Mouse (Mus musculus) midbrain, embryonic 14.5 days (tissue): Measurements from ENCODE around the gene Cdk8. TPM values are rescaled to one million over a fixed set of nuclear protein-coding genes. Genes with fewer than 3 reads are reported as not detected.
A peak's percentile ranks its signal among the peaks of the same experiment; 100 is the strongest.

Experiments
- ATAC-seq: fragments of 200-750 bp; cut with Nextera tagmentation; 2 replicates; pipeline ENCODE4 v1.8.0; 2017; ENCODE audit warnings: moderate number of reproducible peaks, moderate library complexity; ENCODE audit not compliant: low FRiP score, low TSS enrichment
- DNase-seq: peaks from one replicate; pipeline ENCODE4 v3.0.0-alpha.2; 2015
- H3K27ac ChIP-seq: fragments of 300-500 bp; sonication (generic); replicated peaks from 2 replicates; pipeline ENCODE4 v1.5.1; 2014; ENCODE audit warnings: mild to moderate bottlenecking, low read depth, low read length, moderate library complexity
- H3K27me3 ChIP-seq: fragments of 300-500 bp; sonication (generic); 2 replicates; pipeline ENCODE4 v1.6.1; 2014; ENCODE audit warnings: low read length, control low read depth, mixed read lengths; ENCODE audit not compliant: control insufficient read depth, insufficient read depth
- H3K36me3 ChIP-seq: fragments of 300-500 bp; sonication (generic); 2 replicates; pipeline ENCODE4 v1.6.1; 2014; ENCODE audit warnings: low read length, control low read depth; ENCODE audit not compliant: control insufficient read depth, insufficient read depth
- H3K4me1 ChIP-seq: fragments of 300-500 bp; sonication (generic); 2 replicates; pipeline ENCODE4 v1.6.1; 2014; ENCODE audit warnings: mild to moderate bottlenecking, antibody characterized with exemption, low read length, control low read depth; ENCODE audit not compliant: control insufficient read depth, insufficient read depth
- H3K4me2 ChIP-seq: fragments of 300-500 bp; sonication (generic); 2 replicates; pipeline ENCODE4 v1.6.1; 2014; ENCODE audit warnings: mild to moderate bottlenecking, low read length, moderate library complexity
- H3K4me3 ChIP-seq: fragments of 300-500 bp; sonication (generic); replicated peaks from 2 replicates; pipeline ENCODE4 v1.5.1; 2014; ENCODE audit warnings: low read depth, low read length
- H3K9ac ChIP-seq: fragments of 300-500 bp; sonication (generic); replicated peaks from 2 replicates; pipeline ENCODE4 v1.6.1; 2014; ENCODE audit warnings: mild to moderate bottlenecking, low read length, moderate library complexity
- H3K9me3 ChIP-seq: fragments of 300-500 bp; sonication (generic); 2 replicates; pipeline ENCODE4 v1.6.1; 2016; ENCODE audit warnings: low read length, control low read depth, mixed read lengths; ENCODE audit not compliant: control insufficient read depth
- WGBS: fragments of 180-500 bp; shearing (Covaris S2); extraction: QIAGEN DNeasy Blood & Tissue Kit; methylation state at CpG from one replicate; pipeline ENCODE4 v1.1.7; 2014; 5-methylcytosine and 5-hydroxymethylcytosine counted together
- polyA plus RNA-seq: library from polyadenylated mRNA; unstranded; fragments of >200 nt; fragmentation: Nextera tagmentation; extraction: Ambion mirVana; gene quantifications from 2 replicates; pipeline ENCODE4 v1.2.1, GENCODE M21; 2014

Gene Cdk8
- polyA plus RNA-seq, 1 experiment from 2014 or later = 29.8 TPM

DNA sequence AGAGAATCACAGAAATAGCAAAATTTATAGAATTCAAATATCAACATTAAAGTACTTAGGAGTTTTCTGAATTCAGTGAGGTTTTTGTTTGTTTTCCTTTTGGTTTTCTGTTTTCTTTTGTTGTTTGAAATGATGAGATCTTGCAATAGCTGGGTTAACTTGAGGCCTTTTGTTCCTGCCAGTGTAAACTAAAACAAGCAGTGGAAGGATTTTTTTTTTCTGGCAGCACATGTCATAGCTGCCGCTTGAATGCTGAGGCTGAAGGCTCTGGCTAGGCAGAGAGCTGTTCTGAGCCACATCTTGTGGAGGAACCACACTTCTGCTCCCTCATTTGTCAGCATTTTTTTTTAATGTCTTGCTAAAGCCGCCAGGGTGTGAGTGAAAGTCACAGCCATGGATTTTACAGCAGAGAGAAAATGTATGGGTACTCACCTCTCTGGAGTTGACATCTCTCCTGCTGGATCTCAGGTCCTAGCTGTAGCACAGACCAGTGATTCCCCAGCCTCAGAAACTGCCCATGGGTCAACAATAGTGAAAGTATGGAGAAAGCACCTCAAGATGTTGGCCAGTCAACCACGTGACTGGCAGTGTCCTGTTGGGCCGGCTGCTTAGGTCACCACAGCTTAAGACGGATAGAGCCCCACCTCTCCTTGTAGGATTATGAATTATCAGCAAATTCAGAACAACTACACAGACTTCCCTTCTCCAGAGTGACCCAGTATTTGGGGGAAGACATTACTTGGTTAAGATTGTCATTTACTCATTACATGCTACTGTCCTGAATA is 62.1 kb downstream of the Cdk8 start:
- Histone ChIP-seq H3K4me3 (no peak overlapping the region), H3K4me2 (no peak overlapping the region), H3K4me1 (no peaks in the 10 kb centered on the region), H3K9ac (no peak overlapping the region), H3K9me3 (no peaks in the 10 kb centered on the region), H3K27me3 (no peaks in the 10 kb centered on the region), H3K27ac (no peak overlapping the region), H3K36me3 (peaks cover 53% of the 10 kb centered on the region)
- WGBS = 85% methylated on average over 5 of the region's 5 CpGs
- DNase-seq (no peak), ATAC-seq (no peak)

DNA sequence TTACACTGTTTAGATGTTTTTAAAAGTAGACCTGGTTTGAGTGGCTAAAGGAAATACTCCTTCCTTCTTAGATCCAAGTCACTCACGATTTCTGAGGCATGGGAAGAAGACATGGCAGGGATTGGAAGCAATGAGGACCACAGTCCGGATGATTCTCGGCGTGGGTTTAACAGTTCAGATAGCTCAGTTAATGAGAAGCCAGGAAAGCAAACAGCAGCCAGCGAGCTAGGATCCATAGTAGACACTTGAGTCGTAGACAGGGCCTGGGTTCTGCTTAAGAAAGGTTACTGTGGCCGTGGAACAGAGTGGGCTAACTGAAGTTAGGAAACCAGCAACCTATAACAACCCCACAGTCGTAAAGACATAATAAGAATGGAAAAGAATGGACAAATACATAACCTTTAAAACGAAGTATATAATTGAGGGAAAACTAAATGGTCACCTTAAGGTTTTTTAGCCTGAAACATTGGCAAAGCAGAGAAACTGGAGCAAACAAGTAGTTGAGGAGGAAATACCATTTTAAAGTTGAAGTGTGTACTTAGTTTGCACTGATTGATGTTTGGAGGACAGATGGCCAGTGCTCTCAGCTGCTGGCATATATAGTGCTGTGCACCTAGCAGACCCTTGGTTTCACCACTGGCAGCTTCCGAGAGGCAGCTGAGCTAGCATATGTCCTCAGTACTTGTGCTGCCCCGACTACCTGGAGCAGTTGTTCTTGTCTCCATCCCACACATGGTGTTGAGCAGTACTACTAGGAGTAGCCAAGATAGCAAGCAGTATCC is 63.1 kb downstream of the Cdk8 start:
- no peak for DNase-seq
- Histone ChIP-seq H3K4me2 (no peak overlapping the region), H3K27me3 (no peaks in the 10 kb centered on the region), H3K36me3 (peaks cover 58% of the 10 kb centered on the region), H3K27ac (no peak overlapping the region), H3K9me3 (no peaks in the 10 kb centered on the region), H3K4me1 (no peaks in the 10 kb centered on the region), H3K9ac (no peak overlapping the region), H3K4me3 (no peak overlapping the region)
- WGBS = 96% methylated on average over 11 of the region's 11 CpGs
- no peak for ATAC-seq

DNA sequence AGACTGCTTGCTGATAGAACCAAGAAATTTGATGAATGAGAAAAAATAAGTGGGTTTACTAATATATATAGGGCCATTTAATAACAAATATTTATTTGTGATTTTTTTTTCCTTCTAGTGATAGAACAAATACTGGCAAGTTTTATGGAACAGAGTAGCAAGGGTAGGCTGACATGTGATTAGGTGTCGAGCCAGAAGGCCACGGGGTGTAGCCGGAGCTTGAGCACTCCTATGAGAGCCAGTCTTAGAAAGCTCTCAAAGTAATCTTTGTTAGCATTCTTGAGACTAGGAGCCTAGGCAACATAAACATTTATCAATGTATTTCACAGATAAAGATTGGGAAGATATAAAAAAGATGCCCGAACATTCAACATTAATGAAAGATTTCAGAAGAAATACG is 63.8 kb downstream of the Cdk8 start:
- peaks cover 60% of the 10 kb centered on the region for H3K36me3 ChIP-seq
- no peak overlapping the region for H3K4me3 ChIP-seq
- no peak for ATAC-seq
- no peaks in the 10 kb centered on the region for H3K27me3 ChIP-seq
- H3K9ac ChIP-seq = no peak overlapping the region
- H3K4me2 ChIP-seq = no peak overlapping the region
- no peaks in the 10 kb centered on the region for H3K4me1 ChIP-seq
- 96% methylated on average over 5 of the region's 5 CpGs for WGBS
- DNase-seq = no peak
- H3K9me3 ChIP-seq = no peaks in the 10 kb centered on the region
- H3K27ac ChIP-seq = no peak overlapping the region

DNA sequence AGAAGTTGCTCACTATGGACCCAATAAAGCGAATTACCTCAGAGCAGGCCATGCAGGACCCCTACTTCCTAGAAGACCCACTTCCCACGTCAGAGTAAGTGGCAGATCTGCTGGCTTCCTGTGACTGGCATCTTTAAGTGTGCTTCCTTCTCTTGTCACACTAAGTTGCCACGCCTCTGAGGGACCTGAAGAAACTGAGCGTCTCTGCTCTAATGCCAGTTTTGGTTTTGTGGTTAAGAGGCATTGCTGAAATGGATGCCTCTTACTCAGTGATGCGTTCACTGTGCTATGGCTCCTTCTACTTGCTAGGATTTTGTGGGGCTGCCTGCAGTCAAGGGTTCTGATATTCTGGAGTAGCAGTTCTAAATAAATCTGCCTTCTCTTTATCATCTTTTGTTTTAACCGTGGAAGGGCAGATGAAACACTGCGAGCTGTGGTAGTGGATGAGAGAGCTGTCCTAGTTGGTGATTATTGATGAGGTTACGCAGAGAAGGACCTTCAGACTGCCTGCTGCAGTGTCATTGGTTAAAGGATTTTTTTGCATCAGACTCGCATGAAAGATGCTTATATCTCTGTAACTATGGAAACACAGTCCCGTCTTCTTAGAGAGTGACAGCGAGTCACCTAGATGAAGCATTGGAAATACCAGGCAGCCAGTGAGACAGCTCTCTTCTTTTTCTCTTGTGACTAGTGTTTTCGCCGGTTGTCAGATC is 67.9 kb downstream of the Cdk8 start:
- Histone ChIP-seq H3K4me2 (no peak overlapping the region), H3K9ac (no peak overlapping the region), H3K9me3 (no peaks in the 10 kb centered on the region), H3K4me3 (no peak overlapping the region), H3K27me3 (no peaks in the 10 kb centered on the region), H3K27ac (no peak overlapping the region), H3K36me3 (peaks cover 65% of the 10 kb centered on the region), H3K4me1 (no peaks in the 10 kb centered on the region)
- DNase-seq (peak; percentile 20), ATAC-seq (no peak)
- 82% methylated on average over 13 of the region's 13 CpGs for WGBS

DNA sequence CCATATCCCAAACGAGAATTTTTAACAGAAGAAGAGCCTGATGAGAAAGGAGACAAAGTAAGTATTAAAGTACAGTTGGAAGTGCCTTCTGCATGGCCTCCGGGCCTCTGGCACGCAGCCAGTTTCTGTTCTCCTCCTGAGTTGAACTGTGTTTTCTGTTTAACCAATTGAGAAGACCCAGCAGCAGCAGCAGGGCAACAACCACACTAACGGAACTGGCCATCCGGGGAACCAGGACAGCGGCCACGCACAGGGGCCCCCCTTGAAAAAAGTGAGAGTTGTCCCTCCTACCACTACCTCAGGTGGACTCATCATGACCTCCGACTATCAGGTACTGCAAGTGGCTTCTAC is 68.5 kb downstream of the Cdk8 start:
- no peak overlapping the region for H3K4me3 ChIP-seq
- H3K27me3 ChIP-seq = no peaks in the 10 kb centered on the region
- peaks cover 59% of the 10 kb centered on the region for H3K36me3 ChIP-seq
- no peaks in the 10 kb centered on the region for H3K4me1 ChIP-seq
- H3K4me2 ChIP-seq = no peak overlapping the region
- H3K27ac ChIP-seq = no peak overlapping the region
- 91% methylated on average over 8 of the region's 8 CpGs for WGBS
- DNase-seq (peak; percentile 44), ATAC-seq (no peak)
- H3K9me3 ChIP-seq = no peaks in the 10 kb centered on the region
- no peak overlapping the region for H3K9ac ChIP-seq

DNA sequence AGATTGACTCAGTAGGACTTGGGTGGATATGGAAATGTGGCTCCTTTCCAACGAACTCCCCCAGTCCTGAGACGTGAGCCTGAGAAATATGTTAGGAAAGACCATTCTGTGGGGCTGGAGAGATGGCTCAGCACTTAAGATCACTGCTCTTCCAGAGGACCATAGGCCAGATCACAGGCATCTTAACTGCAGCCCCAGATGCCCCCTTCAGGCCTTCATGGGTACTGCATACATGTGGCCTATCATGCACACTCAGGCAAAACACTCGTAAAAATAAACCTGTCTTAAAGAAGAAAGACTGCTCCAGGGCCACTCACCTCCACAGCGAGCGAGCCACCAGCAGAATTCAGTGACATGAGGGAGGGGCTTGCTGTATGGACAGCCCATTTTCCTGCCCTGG is 72.4 kb downstream of the Cdk8 start:
- WGBS = 87% methylated on average over 5 of the region's 5 CpGs
- ATAC-seq = no peak; the same call in none of the 2 replicates
- peaks cover 39% of the 10 kb centered on the region for H3K36me3 ChIP-seq

DNA sequence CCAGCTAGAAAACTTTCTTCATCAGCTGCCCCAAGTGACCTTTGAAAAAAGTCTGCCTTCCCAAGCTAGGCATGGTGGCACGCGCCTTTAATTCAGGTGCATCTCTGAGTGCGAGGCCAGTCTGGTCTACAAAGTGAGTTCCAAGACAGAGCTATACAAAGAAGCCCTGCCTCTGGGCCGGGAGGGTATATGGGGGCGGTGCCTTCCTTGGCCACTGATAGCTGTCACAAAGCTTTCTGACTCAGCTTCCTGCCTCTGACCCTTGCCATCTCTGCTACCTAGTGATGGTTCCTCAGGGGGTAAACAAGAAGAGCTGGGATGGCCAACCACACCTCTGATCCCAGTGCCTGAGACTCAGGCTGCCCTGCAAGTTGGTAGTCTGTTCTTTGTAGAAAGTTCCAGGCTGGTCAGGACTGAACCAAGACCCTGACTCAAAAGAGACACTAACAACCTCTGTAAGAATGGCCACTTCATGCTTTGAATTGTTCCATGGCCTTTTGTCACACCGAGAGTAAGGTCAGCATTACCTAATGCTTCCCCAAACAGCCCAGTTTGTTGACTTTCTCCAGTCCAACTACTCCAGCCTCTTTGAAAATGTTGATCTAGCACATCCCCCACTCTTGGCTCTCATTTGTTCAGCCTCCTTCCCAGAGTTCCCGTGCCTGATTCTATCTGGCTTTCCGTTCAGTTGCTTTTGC is 76.2 kb downstream of the Cdk8 start:
- H3K4me3 ChIP-seq = no peak overlapping the region
- no peak overlapping the region for H3K27ac ChIP-seq
- 92% methylated on average over 8 of the region's 8 CpGs for WGBS
- no peak for ATAC-seq
- no peak overlapping the region for H3K9ac ChIP-seq
- peaks cover 12% of the 10 kb centered on the region for H3K36me3 ChIP-seq
- no peak for DNase-seq
- H3K9me3 ChIP-seq = no peaks in the 10 kb centered on the region
- H3K4me2 ChIP-seq = no peak overlapping the region
- no peaks in the 10 kb centered on the region for H3K4me1 ChIP-seq
- no peaks in the 10 kb centered on the region for H3K27me3 ChIP-seq

More for the DNA sequence above, 72.4 kb downstream of the Cdk8 start:
- DNase-seq = peak; percentile 63
- no peak overlapping the region for H3K9ac ChIP-seq
- no peaks in the 10 kb centered on the region for H3K9me3 ChIP-seq
- H3K4me3 ChIP-seq = no peak overlapping the region
- no peak overlapping the region for H3K4me2 ChIP-seq
- no peaks in the 10 kb centered on the region for H3K27me3 ChIP-seq
- no peaks in the 10 kb centered on the region for H3K4me1 ChIP-seq
- H3K27ac ChIP-seq = no peak overlapping the region

DNA sequence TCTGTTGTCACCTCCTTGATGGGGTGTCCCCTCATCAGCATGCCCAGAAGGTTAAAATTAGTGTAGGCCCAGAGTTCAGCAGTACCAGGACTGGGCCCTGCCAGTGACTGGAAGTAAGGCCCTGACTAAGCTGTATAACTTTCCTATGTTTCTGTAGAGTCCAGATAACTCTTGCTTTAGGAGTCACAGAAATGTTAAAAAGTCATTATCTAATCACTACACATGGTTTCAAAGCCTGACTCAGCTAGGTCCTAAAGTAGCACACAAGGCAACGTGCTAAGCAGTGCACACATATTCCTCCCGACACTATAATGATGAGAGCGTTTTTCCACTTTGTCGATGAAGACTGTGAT is 76.7 kb downstream of the Cdk8 start:
- H3K27me3 ChIP-seq = no peaks in the 10 kb centered on the region
- WGBS = 98% methylated on average over 4 of the region's 4 CpGs
- H3K4me1 ChIP-seq = no peaks in the 10 kb centered on the region
- H3K4me2 ChIP-seq = no peak overlapping the region
- DNase-seq (no peak), ATAC-seq (no peak)
- H3K9ac ChIP-seq = no peak overlapping the region
- no peak overlapping the region for H3K27ac ChIP-seq
- no peaks in the 10 kb centered on the region for H3K9me3 ChIP-seq
- H3K4me3 ChIP-seq = no peak overlapping the region
- peaks cover 12% of the 10 kb centered on the region for H3K36me3 ChIP-seq
